Mouse (Mus musculus): Measurements from ENCODE around the gene Ripor2. TPM values are rescaled to one million over a fixed set of nuclear protein-coding genes. Genes with fewer than 3 reads are reported as not detected.

Ripor2 gene
- total and polyA plus RNA-seq, 2 experiments from 2014 or later: 21.3 to 53.2 TPM

DNA sequence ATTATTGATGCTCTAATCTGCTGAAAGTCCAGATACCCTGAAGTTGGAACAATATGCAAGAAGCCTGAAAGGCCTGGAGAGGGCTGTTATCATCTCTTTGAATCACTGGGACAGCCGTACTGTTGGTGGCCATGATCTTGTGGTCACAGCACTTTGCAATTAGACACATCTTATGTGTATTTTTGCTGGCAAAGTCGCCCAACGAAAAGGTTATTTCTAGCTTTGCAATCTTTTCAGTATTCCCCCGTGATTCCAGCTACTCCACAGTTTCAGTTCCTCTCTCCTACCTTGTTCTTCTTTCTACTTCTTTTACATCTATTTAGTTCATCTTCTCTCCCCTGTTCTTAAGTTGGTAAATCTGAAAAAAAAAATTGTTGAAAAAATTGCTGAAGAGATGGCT, 26.0 kb downstream of the Ripor2 start:
- Histone ChIP-seq H3K9me3 (ENCODE audit: low read length) (no peaks in the 10 kb centered on the region), H3K9ac (no peak overlapping the region), H3K27ac (ENCODE audit: low read depth, low read length) (no peak overlapping the region), H3K27me3 (ENCODE audit: insufficient read depth, low read length) (no peaks in the 10 kb centered on the region), H3K4me1 (ENCODE audit: insufficient read depth) (peaks cover 12% of the 10 kb centered on the region), H3K4me3 (ENCODE audit: low read depth, low read length) (no peak overlapping the region), H3K36me3 (ENCODE audit: insufficient read depth) (no peaks in the 10 kb centered on the region), H3K4me2 (ENCODE audit: low read depth) (no peak overlapping the region)
- no peak for TF ChIP-seq CTCF (IDR thresholded peaks at IDR 0.05; ENCODE audit: low read depth)
- 88% methylated on average over 4 of the region's 4 CpGs for WGBS
- DNase-seq (no peak), ATAC-seq (no peak)

GRCm38 (mm10) chr13:24608709-24609108, 26.7 kb downstream of the Ripor2 start:
- no peaks in the 10 kb centered on the region for H3K9me3 ChIP-seq (ENCODE audit: low read length)
- no peak for DNase-seq
- no peak for TF ChIP-seq CTCF (IDR thresholded peaks at IDR 0.05; ENCODE audit: low read depth)
- H3K9ac ChIP-seq: no peak overlapping the region
- no peak overlapping the region for H3K4me2 ChIP-seq (ENCODE audit: low read depth)
- H3K4me3 ChIP-seq (ENCODE audit: low read depth, low read length): no peak overlapping the region
- no peaks in the 10 kb centered on the region for H3K36me3 ChIP-seq (ENCODE audit: insufficient read depth)
- no peak overlapping the region for H3K27ac ChIP-seq (ENCODE audit: low read depth, low read length)
- peaks cover 10% of the 10 kb centered on the region for H3K4me1 ChIP-seq (ENCODE audit: insufficient read depth)
- no peak for ATAC-seq
- 84% methylated on average over 1 of the region's 1 CpGs for WGBS
- H3K27me3 ChIP-seq (ENCODE audit: insufficient read depth, low read length): no peaks in the 10 kb centered on the region

- 81% methylated on average over 5 of the region's 5 CpGs for WGBS
- no peaks in the 10 kb centered on the region; the same call in 1 of the 2 replicates for H3K4me1 ChIP-seq (ENCODE audit: insufficient read depth)
- H3K9ac ChIP-seq: no peak overlapping the region
- H3K4me3 ChIP-seq (ENCODE audit: low read depth, low read length): no peak overlapping the region
- ATAC-seq (no peak), DNase-seq (no peak)
- H3K36me3 ChIP-seq (ENCODE audit: insufficient read depth): no peaks in the 10 kb centered on the region
- no peak overlapping the region for H3K27ac ChIP-seq (ENCODE audit: low read depth, low read length)
- TF ChIP-seq CTCF (IDR thresholded peaks at IDR 0.05; ENCODE audit: low read depth): no peak
- no peak overlapping the region for H3K4me2 ChIP-seq (ENCODE audit: low read depth)
- H3K27me3 ChIP-seq (ENCODE audit: insufficient read depth, low read length): no peaks in the 10 kb centered on the region
- no peaks in the 10 kb centered on the region for H3K9me3 ChIP-seq (ENCODE audit: low read length)
Measured at GRCm38 (mm10) chr13:24610883-24611282, 28.9 kb downstream of the Ripor2 start.

GRCm38 (mm10) chr13:24613031-24613430, 31.0 kb downstream of the Ripor2 start:
- WGBS: 93% methylated on average over 6 of the region's 6 CpGs
- Histone ChIP-seq H3K36me3 (ENCODE audit: insufficient read depth) (no peaks in the 10 kb centered on the region), H3K4me3 (ENCODE audit: low read depth, low read length) (no peak overlapping the region), H3K27ac (ENCODE audit: low read depth, low read length) (no peak overlapping the region), H3K9ac (no peak overlapping the region), H3K4me1 (ENCODE audit: insufficient read depth) (peaks cover 5% of the 10 kb centered on the region; the same call in 1 of the 2 replicates), H3K9me3 (ENCODE audit: low read length) (no peaks in the 10 kb centered on the region), H3K27me3 (ENCODE audit: insufficient read depth, low read length) (no peaks in the 10 kb centered on the region), H3K4me2 (ENCODE audit: low read depth) (no peak overlapping the region)
- no peak for ATAC-seq
- TF ChIP-seq CTCF (IDR thresholded peaks at IDR 0.05; ENCODE audit: low read depth): no peak
- DNase-seq: no peak

GRCm38 (mm10) chr13:24613433-24613832, 31.4 kb downstream of the Ripor2 start:
- 90% methylated on average over 3 of the region's 3 CpGs for WGBS
- no peak for DNase-seq
- Histone ChIP-seq H3K4me2 (ENCODE audit: low read depth) (no peak overlapping the region), H3K4me1 (ENCODE audit: insufficient read depth) (peaks cover 5% of the 10 kb centered on the region; the same call in 1 of the 2 replicates), H3K36me3 (ENCODE audit: insufficient read depth) (no peaks in the 10 kb centered on the region), H3K4me3 (ENCODE audit: low read depth, low read length) (no peak overlapping the region), H3K9me3 (ENCODE audit: low read length) (no peaks in the 10 kb centered on the region), H3K27ac (ENCODE audit: low read depth, low read length) (no peak overlapping the region), H3K27me3 (ENCODE audit: insufficient read depth, low read length) (no peaks in the 10 kb centered on the region), H3K9ac (no peak overlapping the region)
- ATAC-seq: no peak
- no peak for TF ChIP-seq CTCF (IDR thresholded peaks at IDR 0.05; ENCODE audit: low read depth)

DNA sequence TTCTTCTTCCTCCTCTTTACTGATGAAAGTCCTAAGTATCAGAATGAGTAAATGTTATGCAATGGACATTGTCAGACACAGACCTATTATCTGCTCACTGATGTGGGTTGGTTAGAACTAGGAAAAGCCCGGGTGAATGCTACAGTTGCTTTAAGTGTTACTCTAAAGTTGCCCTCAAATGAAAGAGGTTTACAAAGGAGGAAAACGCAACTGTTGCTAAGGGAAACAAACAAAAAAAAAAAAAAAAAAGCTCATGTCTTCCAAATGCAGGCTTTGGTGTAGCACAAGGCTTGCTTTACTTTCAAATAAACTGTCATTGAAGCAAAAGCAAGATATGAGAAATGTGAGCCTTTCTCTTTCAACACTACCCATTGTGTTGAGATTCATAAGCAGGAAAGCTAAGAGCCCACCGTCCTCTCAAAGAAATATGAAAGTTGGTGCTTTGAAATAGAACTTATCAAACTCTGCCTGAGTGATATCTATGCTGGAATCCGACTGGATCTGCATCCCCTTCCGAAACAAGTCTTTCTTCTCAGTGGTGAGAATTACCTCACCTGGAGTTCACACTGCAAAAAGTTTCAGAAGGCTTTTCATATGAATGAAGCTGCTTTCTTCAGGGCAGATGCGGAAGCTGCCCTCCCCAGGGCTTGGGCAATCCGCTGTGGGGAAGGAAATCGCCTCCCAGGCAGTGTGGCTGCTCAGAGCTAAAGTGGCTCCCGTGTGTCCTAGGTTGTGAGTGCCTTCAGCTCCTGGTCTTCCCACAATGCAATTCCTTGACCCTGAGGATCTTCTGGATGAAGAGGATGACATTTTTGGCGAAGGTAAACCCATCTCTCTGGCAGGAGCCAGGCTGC, 32.2 kb downstream of the Ripor2 start:
- Histone ChIP-seq H3K36me3 (ENCODE audit: insufficient read depth) (no peaks in the 10 kb centered on the region), H3K27me3 (ENCODE audit: insufficient read depth, low read length) (no peaks in the 10 kb centered on the region), H3K4me3 (ENCODE audit: low read depth, low read length) (no peak overlapping the region), H3K27ac (ENCODE audit: low read depth, low read length) (no peak overlapping the region), H3K9me3 (ENCODE audit: low read length) (no peaks in the 10 kb centered on the region), H3K9ac (no peak overlapping the region), H3K4me1 (ENCODE audit: insufficient read depth) (0 out of 2 replicates have a peak, but pooled peaks cover 5% of the 10 kb centered on the region), H3K4me2 (ENCODE audit: low read depth) (no peak overlapping the region)
- TF ChIP-seq CTCF (IDR thresholded peaks at IDR 0.05; ENCODE audit: low read depth): no peak
- 69% methylated on average over 10 of the region's 10 CpGs for WGBS
- DNase-seq: no peak
- no peak for ATAC-seq

DNA sequence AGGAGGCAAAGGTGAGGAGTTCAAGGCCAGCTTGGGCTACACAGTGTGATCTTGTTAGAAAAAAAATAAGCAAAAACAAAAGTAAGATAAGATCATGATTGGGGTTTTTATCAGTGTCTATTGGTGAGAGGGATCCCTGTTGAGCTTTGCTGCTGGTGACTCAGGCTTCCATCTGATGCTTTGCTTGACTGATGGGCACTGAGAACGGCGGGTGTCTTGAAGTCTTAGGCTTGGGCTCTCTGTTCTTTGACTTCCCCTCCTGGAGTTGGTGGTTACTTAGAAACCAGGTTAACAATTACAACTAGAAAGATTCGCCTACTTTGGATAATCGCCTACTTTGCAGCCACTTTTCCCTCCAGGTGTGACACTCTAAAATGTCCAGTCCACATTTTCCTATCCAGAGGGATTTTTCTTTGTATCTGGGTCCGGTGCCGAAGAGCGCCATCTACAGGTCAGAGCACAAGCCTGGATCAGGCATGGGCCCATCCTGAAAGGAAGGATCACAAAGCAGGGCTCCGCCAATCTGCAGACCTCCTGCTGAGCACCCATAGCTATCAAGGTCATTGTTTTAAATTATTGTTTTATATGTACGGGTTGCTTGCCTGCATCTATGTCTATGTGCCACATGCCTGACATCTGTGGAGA, 34.1 kb downstream of the Ripor2 start:
- no peak overlapping the region for H3K4me3 ChIP-seq (ENCODE audit: low read depth, low read length)
- no peak overlapping the region for H3K27ac ChIP-seq (ENCODE audit: low read depth, low read length)
- H3K27me3 ChIP-seq (ENCODE audit: insufficient read depth, low read length): no peaks in the 10 kb centered on the region
- H3K9ac ChIP-seq: no peak overlapping the region
- H3K9me3 ChIP-seq (ENCODE audit: low read length): no peaks in the 10 kb centered on the region
- WGBS: 59% methylated on average over 9 of the region's 9 CpGs
- DNase-seq (no peak), ATAC-seq (no peak)
- H3K4me1 ChIP-seq (ENCODE audit: insufficient read depth): 0 out of 2 replicates have a peak, but pooled peaks cover 5% of the 10 kb centered on the region
- H3K4me2 ChIP-seq (ENCODE audit: low read depth): no peak overlapping the region
- H3K36me3 ChIP-seq (ENCODE audit: insufficient read depth): no peaks in the 10 kb centered on the region
- peak; percentile 47 for TF ChIP-seq CTCF (IDR thresholded peaks at IDR 0.05; ENCODE audit: low read depth)

Measured in forebrain, postnatal 0 days (tissue).